Comparison of ENCODE assay signal across 8 mouse cellular contexts in the genomic region with DNA sequence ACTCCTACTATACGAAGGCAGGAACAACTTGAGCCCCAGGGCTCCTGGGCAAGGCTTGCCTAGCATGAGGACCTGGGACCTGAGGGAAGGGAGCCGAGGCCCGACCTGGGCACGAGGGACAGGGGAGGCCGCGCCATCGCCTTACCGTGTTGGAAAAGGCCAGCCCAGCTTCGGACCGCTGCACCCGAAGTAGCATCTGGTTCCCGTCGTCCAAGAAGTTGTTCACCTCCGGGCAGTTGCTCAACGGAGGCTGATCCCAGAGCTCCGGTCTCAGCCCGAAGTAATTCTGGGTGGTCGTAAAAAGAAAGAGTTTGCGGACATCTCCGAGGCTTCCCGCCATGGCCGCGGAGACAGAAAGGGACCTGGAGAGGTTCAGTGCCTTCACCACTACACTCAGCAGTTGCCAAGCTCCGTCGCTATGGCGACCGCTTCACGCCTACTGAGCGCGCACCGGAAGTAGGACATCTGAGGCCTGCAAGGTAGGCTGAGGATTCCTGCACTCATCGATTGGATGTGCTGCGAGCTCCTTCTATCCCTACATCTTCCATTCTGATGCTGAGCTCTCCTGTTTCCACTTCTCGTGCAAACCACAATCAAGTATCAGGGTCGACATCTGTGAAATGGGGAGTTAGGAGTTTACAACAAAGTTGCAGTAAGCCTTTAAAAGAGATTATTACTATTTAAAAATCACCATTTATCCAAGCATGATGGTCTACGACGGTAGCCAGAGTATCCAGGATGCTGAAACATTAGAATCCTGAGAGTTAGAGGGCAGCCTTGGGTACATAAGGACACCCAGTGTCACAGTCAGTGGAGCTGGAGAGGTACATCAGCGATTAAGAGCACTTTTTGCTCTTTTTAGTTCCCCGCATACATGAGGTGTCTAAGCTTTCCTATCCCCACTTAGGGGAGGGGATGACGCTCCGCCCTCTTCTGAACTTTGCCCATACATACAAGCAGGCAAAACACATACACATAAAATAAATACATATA. TPM values are rescaled to one million over a fixed set of nuclear protein-coding genes. Genes with fewer than 3 reads are reported as not detected.
A peak's percentile ranks its signal among the peaks of the same experiment; 100 is the strongest.
DNase-seq lines count a peak whose midpoint lies in the region; ATAC-seq lines count a peak whose summit lies in the region.

No protein-coding gene starts in this region.

- no peaks in the 10 kb centered on the region for H3K36me3 ChIP-seq in embryonic facial prominence, embryonic 11.5 days (replicated peaks; ENCODE audit: control insufficient read depth, insufficient read depth, low read depth, low read length)
- 0 out of 2 replicates have a peak, but pooled peaks cover 2% of the 10 kb centered on the region for H3K36me3 ChIP-seq in midbrain, embryonic 11.5 days (ENCODE audit: control insufficient read depth, insufficient read depth, low read length)

- H3K27ac ChIP-seq in embryonic facial prominence, embryonic 11.5 days (replicated peaks; ENCODE audit: low read depth, low read length) = no peak overlapping the region
- no peak overlapping the region; the same call in 1 of the 2 replicates for H3K27ac ChIP-seq in midbrain, embryonic 11.5 days (ENCODE audit: low read depth, low read length)

- peak; percentile 94 for DNase-seq in adrenal gland, postnatal 14 days
- DNase-seq in embryonic facial prominence, embryonic 11.5 days (ENCODE audit: low spot score) = peak; percentile 96
- peak; percentile 98 for DNase-seq in heart, adult 11 months
- peak; percentile 95 for DNase-seq in kidney, adult 11 months
- peak; percentile 92 for DNase-seq in left cerebral cortex, postnatal 4 days
- DNase-seq in midbrain, embryonic 11.5 days (ENCODE audit: low spot score, missing footprints) = peak; percentile 97
- peak; percentile 77 for DNase-seq in skeletal muscle tissue, adult 2 months (ENCODE audit: low read depth, low spot score)
- DNase-seq in adipocyte (ENCODE audit: low spot score) = no peak

- H3K9me3 ChIP-seq in embryonic facial prominence, embryonic 11.5 days (replicated peaks; ENCODE audit: control insufficient read depth, low read length) = no peaks in the 10 kb centered on the region
- no peaks in the 10 kb centered on the region for H3K9me3 ChIP-seq in midbrain, embryonic 11.5 days (ENCODE audit: control insufficient read depth, low read length)

- peak overlapping the region; percentile 50 for H3K4me3 ChIP-seq in embryonic facial prominence, embryonic 11.5 days (ENCODE audit: low read depth, low read length)
- peak overlapping the region; percentile 66 for H3K4me3 ChIP-seq in midbrain, embryonic 11.5 days (ENCODE audit: low read depth, low read length)

- H3K4me2 ChIP-seq in embryonic facial prominence, embryonic 11.5 days (ENCODE audit: low read depth, low read length) = peak overlapping the region; percentile 62
- peak overlapping the region; percentile 67 for H3K4me2 ChIP-seq in midbrain, embryonic 11.5 days

- ATAC-seq in embryonic facial prominence, embryonic 11.5 days (replicated peaks; ENCODE audit: insufficient number of reproducible peaks, low FRiP score, low TSS enrichment, low read depth) = peak; percentile 100
- ATAC-seq in midbrain, embryonic 11.5 days (ENCODE audit: low FRiP score) = peak; percentile 100

- H3K27me3 ChIP-seq in embryonic facial prominence, embryonic 11.5 days (ENCODE audit: control insufficient read depth, insufficient read depth, low read length) = no peaks in the 10 kb centered on the region
- no peaks in the 10 kb centered on the region for H3K27me3 ChIP-seq in midbrain, embryonic 11.5 days (ENCODE audit: control insufficient read depth, insufficient read depth, low read length)

- WGBS in embryonic facial prominence, embryonic 11.5 days = 8% methylated on average over 41 of the region's 41 CpGs
- 10% methylated on average over 41 of the region's 41 CpGs for WGBS in midbrain, embryonic 11.5 days

- intact Hi-C loops in left cerebral cortex, postnatal 4 days (cut with DNase I) = no loop called here

- no peaks in the 10 kb centered on the region for H3K4me1 ChIP-seq in embryonic facial prominence, embryonic 11.5 days (ENCODE audit: control insufficient read depth, insufficient read depth, low read length)
- H3K4me1 ChIP-seq in midbrain, embryonic 11.5 days (ENCODE audit: control insufficient read depth, insufficient read depth, low read length) = no peaks in the 10 kb centered on the region

- H3K9ac ChIP-seq in embryonic facial prominence, embryonic 11.5 days (replicated peaks; ENCODE audit: low read length) = peak overlapping the region; percentile 63
- H3K9ac ChIP-seq in midbrain, embryonic 11.5 days (ENCODE audit: low read length) = peak overlapping the region; percentile 72

RNA-seq across cellular contexts. Expression of gene Dync2h1, which starts 7.3 kb away (rescaled TPM):
- 13.0 and 14.7 TPM in 2 replicates for total RNA-seq in adrenal gland, postnatal 14 days (2021)
- polyA plus RNA-seq in embryonic facial prominence, embryonic 11.5 days (2014; fragmentation: Nextera tagmentation; extraction: Ambion mirVana) = 22.0 and 24.5 TPM in 2 replicates
- total RNA-seq in left cerebral cortex, postnatal 4 days (2021) = 10 to 100 TPM; 24.7 to 26.4 TPM
- polyA plus RNA-seq in midbrain, embryonic 11.5 days (2014; fragmentation: Nextera tagmentation; extraction: Ambion mirVana) = 29.1 and 29.6 TPM in 2 replicates

RNA-seq across cellular contexts. Expression of gene Dcun1d5, which starts 7.4 kb away (rescaled TPM):
- 84.4 and 89.5 TPM in 2 replicates for total RNA-seq in adrenal gland, postnatal 14 days (2021)
- polyA plus RNA-seq in embryonic facial prominence, embryonic 11.5 days (2014; fragmentation: Nextera tagmentation; extraction: Ambion mirVana) = 158 and 161 TPM in 2 replicates
- total RNA-seq in left cerebral cortex, postnatal 4 days (2021) = 10 to 100 TPM; 74.8 to 93.6 TPM
- polyA plus RNA-seq in midbrain, embryonic 11.5 days (2014; fragmentation: Nextera tagmentation; extraction: Ambion mirVana) = 144 and 149 TPM in 2 replicates
